Mouse (Mus musculus) hematopoietic stem cell, adult 5-6 weeks (primary cell): ENCODE data around the gene Golga1. TPM values are rescaled to one million over a fixed set of nuclear protein-coding genes. Genes with fewer than 3 reads are reported as not detected.
"Not testable (repeated sequence)": the region's sequence is repeated elsewhere in the genome, so short reads cannot be mapped to it uniquely, and the experiment has no call there.

ENCODE experiments used
- ATAC-seq, 2 experiments: fragments of 125-278 bp in 1 of 2; replicated peaks in 1 of 2; 2 replicates each; pipeline ENCODE4 v1.8.0; 2016 to 2017; ENCODE audit warnings: inconsistent platforms in 2 of 2, mild to moderate bottlenecking in 2 of 2, moderate number of reproducible peaks in 2 of 2, low read depth in 1 of 2, moderate TSS enrichment in 1 of 2; ENCODE audit not compliant: low FRiP score in 2 of 2, poor library complexity in 2 of 2, severe bottlenecking in 2 of 2, insufficient read depth in 1 of 2, low TSS enrichment in 1 of 2
- total RNA-seq: library from RNA; stranded (forward); fragments of 172-1452, 232-1000 nt; gene quantifications from 2 replicates; pipeline ENCODE4 v1.2.3, GENCODE M21; 2017

The Golga1 gene
- 27.3 and 33.0 TPM in 2 replicates for total RNA-seq

- ATAC-seq: peak; percentile 96
Measured at GRCm38 (mm10) chr2:39065400-39065987, at the start of gene Golga1. Gene Golga1, minus strand, starts transcription at chr2:39065541.

- ATAC-seq: no peak
Measured at GRCm38 (mm10) chr2:39114093-39114492, 48.8 kb upstream of the Golga1 start.

GRCm38 (mm10) chr2:39110514-39110913, 45.2 kb upstream of the Golga1 start:
- no peak for ATAC-seq

- ATAC-seq: not testable (repeated sequence)
Measured at GRCm38 (mm10) chr2:39109712-39110111, 44.4 kb upstream of the Golga1 start.

GRCm38 (mm10) chr2:39099951-39100350, 34.6 kb upstream of the Golga1 start:
- not testable (repeated sequence) for ATAC-seq

GRCm38 (mm10) chr2:39097993-39098392, 32.7 kb upstream of the Golga1 start:
- ATAC-seq: no peak

GRCm38 (mm10) chr2:39091966-39092365, 26.6 kb upstream of the Golga1 start:
- ATAC-seq: no peak

- no peak for ATAC-seq
Measured at GRCm38 (mm10) chr2:39082706-39083105, 17.4 kb upstream of the Golga1 start.

- ATAC-seq: no peak
Measured at GRCm38 (mm10) chr2:39070666-39071065, 5.3 kb upstream of the Golga1 start.

- ATAC-seq: no peak
Measured at GRCm38 (mm10) chr2:39069096-39069495, 3.8 kb upstream of the Golga1 start.

- peak; percentile 44 to 60 for ATAC-seq
Measured at GRCm38 (mm10) chr2:39064687-39065399, 498 bp downstream of the Golga1 start.

- no peak for ATAC-seq
Measured at GRCm38 (mm10) chr2:39048515-39048914, 16.8 kb downstream of the Golga1 start.

- no peak for ATAC-seq
Measured at GRCm38 (mm10) chr2:39040215-39040614, 25.1 kb downstream of the Golga1 start.

GRCm38 (mm10) chr2:39031611-39032010, 33.7 kb downstream of the Golga1 start:
- ATAC-seq: no peak

- ATAC-seq: no peak
Measured at GRCm38 (mm10) chr2:39020004-39020403, 45.3 kb downstream of the Golga1 start.

GRCm38 (mm10) chr2:39016581-39016980, 48.8 kb downstream of the Golga1 start:
- no peak for ATAC-seq

GRCm38 (mm10) chr2:39012768-39013279, 52.5 kb downstream of the Golga1 start:
- ATAC-seq: no peak

- no peak for ATAC-seq
Measured at GRCm38 (mm10) chr2:39011971-39012370, 53.4 kb downstream of the Golga1 start.

GRCm38 (mm10) chr2:39011264-39011663, 54.1 kb downstream of the Golga1 start:
- no peak for ATAC-seq
